Mouse (Mus musculus) CH12.LX (cell line): ENCODE data around the gene Dph7. TPM values are rescaled to one million over a fixed set of nuclear protein-coding genes. Genes with fewer than 3 reads are reported as not detected.

Source experiments
- DNase-seq: peaks from one replicate; pipeline ENCODE4 v3.0.0-alpha.2; 2013; ENCODE audit errors: extremely low read depth
- H3K27ac ChIP-seq: 2 replicates; pipeline ENCODE4 v1.5.1; 2012; ENCODE audit warnings: low read depth, mild to moderate bottlenecking, control low read depth, moderate library complexity; ENCODE audit not compliant: insufficient read depth
- H3K27me3 ChIP-seq: replicated peaks from 2 replicates; pipeline ENCODE3; 2012; ENCODE audit warnings: inconsistent platforms
- H3K36me3 ChIP-seq, 2 experiments: replicated peaks in 1 of 2; 2 replicates each; pipeline versions ENCODE3 to v1.6.1; 2012; ENCODE audit warnings: inconsistent platforms in 1 of 2, low read length in 1 of 2, mild to moderate bottlenecking in 1 of 2, mixed read lengths in 1 of 2, moderate library complexity in 1 of 2; ENCODE audit not compliant: control insufficient read depth in 1 of 2, insufficient read depth in 1 of 2
- H3K4me1 ChIP-seq, 2 experiments: 2 replicates each; pipeline ENCODE4 v1.6.1; 2012; ENCODE audit warnings: inconsistent platforms in 1 of 2, moderate library complexity in 1 of 2; ENCODE audit not compliant: insufficient read depth in 2 of 2, control insufficient read depth in 1 of 2
- H3K4me2 ChIP-seq: 2 replicates; pipeline ENCODE4 v1.6.1; 2012; ENCODE audit warnings: low read depth, mild to moderate bottlenecking, control low read depth; ENCODE audit not compliant: poor library complexity, insufficient read depth, severe bottlenecking
- H3K4me3 ChIP-seq, 3 experiments: fragments of 150-350 bp in 1 of 3; sonication (generic) in 1 of 3; replicated peaks in 1 of 3; 2 replicates each; pipeline versions ENCODE3 to v1.5.1; 2011 to 2012; ENCODE audit warnings: low read depth in 2 of 3, low read length in 2 of 3, mild to moderate bottlenecking in 2 of 3, moderate library complexity in 2 of 3, control low read depth in 1 of 3, improper control_type of control experiment in 1 of 3, inconsistent platforms in 1 of 3, mixed read lengths in 1 of 3; ENCODE audit not compliant: poor library complexity in 1 of 3
- H3K79me2 ChIP-seq: replicated peaks from 2 replicates; pipeline ENCODE4 v1.6.1; 2012; ENCODE audit warnings: mild to moderate bottlenecking, moderate library complexity; ENCODE audit not compliant: control insufficient read depth, poor library complexity, insufficient read depth, severe bottlenecking; ENCODE audit errors: extremely low read depth
- H3K9ac ChIP-seq: 2 replicates; pipeline ENCODE4 v1.6.1; 2012; ENCODE audit warnings: low read depth, mild to moderate bottlenecking, control low read depth, moderate library complexity; ENCODE audit not compliant: insufficient read depth
- H3K9me3 ChIP-seq: replicated peaks from 2 replicates; pipeline ENCODE3; 2012; ENCODE audit warnings: low read length, inconsistent platforms, mixed read lengths
- CHD1 ChIP-seq: IDR thresholded peaks from 2 replicates; pipeline ENCODE4 v1.6.1; 2012; ENCODE audit warnings: low read depth, low read length, improper control_type of control experiment, inconsistent platforms
- ELF1 ChIP-seq: IDR thresholded peaks from 2 replicates; pipeline ENCODE4 v1.6.1; 2014; ENCODE audit warnings: low read depth, mild to moderate bottlenecking, inconsistent platforms, low read length, improper control_type of control experiment
- EP300 ChIP-seq: IDR thresholded peaks from 2 replicates; pipeline ENCODE4 v1.6.1; 2011; ENCODE audit warnings: low read length, improper control_type of control experiment
- HCFC1 ChIP-seq: IDR thresholded peaks from 2 replicates; pipeline ENCODE4 v1.6.1; 2012; ENCODE audit warnings: low read depth, mild to moderate bottlenecking, inconsistent platforms, low read length, improper control_type of control experiment
- JUN ChIP-seq: IDR thresholded peaks from 2 replicates; pipeline ENCODE4 v1.6.1; 2011; ENCODE audit warnings: low read depth, mild to moderate bottlenecking, low read length, improper control_type of control experiment, moderate library complexity; ENCODE audit not compliant: insufficient read depth
- JUND ChIP-seq: conservative IDR thresholded peaks from 2 replicates; pipeline ENCODE4 v1.6.1; 2011; ENCODE audit warnings: low read depth, low read length, improper control_type of control experiment
- KAT2A ChIP-seq: IDR thresholded peaks from 2 replicates; pipeline ENCODE4 v1.6.1; 2012; ENCODE audit warnings: low read length, improper control_type of control experiment, inconsistent platforms; ENCODE audit not compliant: insufficient replicate concordance
- MAFK ChIP-seq: IDR thresholded peaks from 2 replicates; pipeline ENCODE4 v1.6.1; 2011; ENCODE audit warnings: low read length, improper control_type of control experiment; ENCODE audit not compliant: insufficient replicate concordance
- MAX ChIP-seq: IDR thresholded peaks from 2 replicates; pipeline ENCODE4 v1.6.1; 2011; ENCODE audit warnings: low read length, improper control_type of control experiment
- MEF2A ChIP-seq: IDR thresholded peaks from 2 replicates; pipeline ENCODE4 v1.6.1; 2014; ENCODE audit warnings: low read depth, mild to moderate bottlenecking, inconsistent platforms, low read length, improper control_type of control experiment, borderline replicate concordance
- MXI1 ChIP-seq: IDR thresholded peaks from 2 replicates; pipeline ENCODE4 v1.6.1; 2011; ENCODE audit warnings: mild to moderate bottlenecking, low read depth, low read length, improper control_type of control experiment
- NELFE ChIP-seq: IDR thresholded peaks from 2 replicates; pipeline ENCODE4 v1.6.1; 2011; ENCODE audit warnings: low read depth, low read length, improper control_type of control experiment
- NRF1 ChIP-seq: IDR thresholded peaks from 2 replicates; pipeline ENCODE4 v1.6.1; 2014; ENCODE audit warnings: low read depth, mild to moderate bottlenecking, inconsistent platforms, low read length, improper control_type of control experiment, moderate library complexity
- PAX5 ChIP-seq: IDR thresholded peaks from 2 replicates; pipeline ENCODE4 v1.6.1; 2012; ENCODE audit warnings: low read length, inconsistent platforms, mixed read lengths
- POLR2A ChIP-seq: IDR thresholded peaks from 2 replicates; pipeline ENCODE4 v1.6.1; 2011; ENCODE audit warnings: low read depth, mild to moderate bottlenecking, improper control_type of control experiment, low read length
- POLR2AphosphoS2 ChIP-seq: IDR thresholded peaks from 2 replicates; pipeline ENCODE4 v1.6.1; 2011; ENCODE audit warnings: low read depth, low read length, improper control_type of control experiment
- RAD21 ChIP-seq: IDR thresholded peaks from 2 replicates; pipeline ENCODE4 v1.6.1; 2011; ENCODE audit warnings: low read depth, mild to moderate bottlenecking, low read length, improper control_type of control experiment, moderate library complexity
- SIN3A ChIP-seq: IDR thresholded peaks from 2 replicates; pipeline ENCODE4 v1.6.1; 2012; ENCODE audit warnings: low read length, improper control_type of control experiment, inconsistent platforms
- TBP ChIP-seq: conservative IDR thresholded peaks from 2 replicates; pipeline ENCODE4 v1.6.1; 2011; ENCODE audit warnings: low read depth, low read length, improper control_type of control experiment
- TCF12 ChIP-seq: IDR thresholded peaks from 2 replicates; pipeline ENCODE4 v1.6.1; 2014; ENCODE audit warnings: low read depth, mild to moderate bottlenecking, inconsistent platforms, low read length, improper control_type of control experiment
- UBTF ChIP-seq: IDR thresholded peaks from 2 replicates; pipeline ENCODE4 v1.6.1; 2012; ENCODE audit warnings: low read depth, mild to moderate bottlenecking, inconsistent platforms, low read length, improper control_type of control experiment, moderate library complexity
- USF2 ChIP-seq: conservative IDR thresholded peaks from 2 replicates; pipeline ENCODE4 v1.6.1; 2011; ENCODE audit warnings: low read depth, low read length, improper control_type of control experiment
- ZKSCAN1 ChIP-seq: IDR thresholded peaks from 2 replicates; pipeline ENCODE4 v1.6.1; 2012; ENCODE audit warnings: low read depth, inconsistent platforms, low read length, improper control_type of control experiment, borderline replicate concordance
- ZNF384 ChIP-seq: IDR thresholded peaks from 2 replicates; pipeline ENCODE4 v1.6.1; 2012; ENCODE audit warnings: low read depth, low read length, improper control_type of control experiment, inconsistent platforms
- dilution Hi-C: fragments of 300-500 bp; cut with MboI; formaldehyde crosslinking; loops from 2 replicates; pipeline ENCODE4 v1.14.3; 2020; ENCODE audit warnings: low sequenced_read_pairs; ENCODE audit not compliant: extremely low pct_unique_long_range_greater_than_20kb, extremely low pct_ligation_motif_present
- in situ Hi-C: fragments of 300-500 bp; cut with MboI; formaldehyde crosslinking; loops from 3 replicates; pipeline ENCODE4 v1.14.3; 2019; ENCODE audit warnings: low sequenced_read_pairs, low pct_ligation_motif_present, low pct_unique_long_range_greater_than_20kb, mixed read lengths
- polyA plus RNA-seq: library from polyadenylated mRNA; unstranded; fragments of >175 nt; gene quantifications from 2 replicates; pipeline ENCODE4 v1.2.1, GENCODE M21; 2012; ENCODE audit warnings: low read depth; ENCODE audit not compliant: insufficient read length
- total RNA-seq, 2 experiments: library from RNA; depleted of rRNA; stranded (reverse); fragments of 300-350 nt in 1 of 2; fragments of >200 nt in 1 of 2; gene quantifications; 2 replicates each; pipeline ENCODE4 v1.2.3; 2012 to 2014

The Dph7 gene
- total and polyA plus RNA-seq, 3 experiments: 23.4 to 24.7 (median 24.6) TPM

DNA sequence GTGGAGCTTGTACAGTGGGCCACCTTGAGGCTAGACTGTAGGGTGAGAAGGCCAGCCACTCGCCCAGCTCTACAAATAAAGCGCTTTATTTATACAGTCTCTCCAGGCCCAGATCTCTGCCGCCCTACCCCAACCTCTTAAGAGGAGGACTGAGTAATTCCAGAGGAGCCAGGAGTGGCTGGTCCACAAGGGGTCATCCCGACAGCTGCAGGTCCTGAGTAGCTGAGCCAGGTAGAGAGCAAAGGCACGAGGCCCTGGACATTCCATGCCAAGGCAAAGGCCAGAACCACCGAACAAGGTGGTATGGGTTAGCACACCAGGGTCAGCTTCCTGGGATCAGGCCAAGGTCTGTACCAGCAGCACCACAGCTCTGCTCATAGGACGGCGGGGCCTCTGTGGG lies 36.9 kb upstream of the Dph7 start:
- no peak for DNase-seq
- TF ChIP-seq CHD1 (no peak), MEF2A (no peak)
- Histone ChIP-seq H3K36me3 (peaks cover 18 to 34% of the 10 kb centered on the region in 2 experiments), H3K4me3 (no peak overlapping the region), H3K9ac (no peak overlapping the region), H3K79me2 (no peaks in the 10 kb centered on the region), H3K4me1 (peaks cover 7 to 29% of the 10 kb centered on the region in 2 experiments), H3K9me3 (no peaks in the 10 kb centered on the region), H3K27me3 (no peaks in the 10 kb centered on the region), H3K27ac (no peak overlapping the region), H3K4me2 (no peak overlapping the region)
- dilution Hi-C loops: no loop called here
- in situ Hi-C loops: no loop called here

DNA sequence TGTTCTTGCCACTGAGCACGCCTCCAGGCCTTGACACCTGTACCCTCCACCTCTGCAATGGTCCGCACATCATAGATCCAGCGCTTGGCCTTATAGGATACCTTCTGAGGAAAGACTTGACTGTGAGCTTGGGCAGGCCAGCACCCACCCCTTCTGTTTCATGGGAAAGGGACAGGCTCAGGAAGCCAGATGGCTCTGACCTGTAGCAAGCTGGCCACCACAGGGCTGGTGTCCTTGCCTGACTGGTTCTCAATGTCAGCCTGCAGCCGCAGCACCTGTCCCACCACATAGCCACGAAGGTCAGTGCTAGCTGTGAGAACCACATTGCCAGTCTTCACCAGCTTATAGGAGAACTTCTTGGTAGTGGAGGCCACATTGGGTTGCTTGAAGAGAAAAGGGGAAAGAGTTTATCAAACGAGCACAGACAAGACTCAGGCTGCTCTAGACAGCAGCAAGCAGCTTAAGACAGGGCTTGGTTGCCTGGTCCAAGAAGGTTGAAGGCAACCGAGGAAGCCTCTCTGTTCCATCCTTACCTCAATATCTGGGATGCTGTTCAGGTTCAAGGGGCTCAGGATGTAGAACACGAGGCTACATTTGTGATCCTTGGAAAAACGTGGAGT lies 35.7 kb upstream of the Dph7 start:
- H3K9me3 ChIP-seq: no peaks in the 10 kb centered on the region
- no peak overlapping the region for H3K4me2 ChIP-seq
- no peak overlapping the region for H3K9ac ChIP-seq
- peaks cover 18 to 37% of the 10 kb centered on the region in 2 experiments for H3K36me3 ChIP-seq
- DNase-seq: no peak
- no peak for TF ChIP-seq EP300
- no peak for TF ChIP-seq ELF1
- TF ChIP-seq UBTF: no peak
- no peak for TF ChIP-seq NRF1
- no peak for TF ChIP-seq POLR2A
- no peak for TF ChIP-seq POLR2AphosphoS2
- peaks cover 7 to 27% of the 10 kb centered on the region in 2 experiments for H3K4me1 ChIP-seq
- no peaks in the 10 kb centered on the region for H3K27me3 ChIP-seq
- H3K27ac ChIP-seq: no peak overlapping the region
- H3K79me2 ChIP-seq: no peaks in the 10 kb centered on the region
- in situ Hi-C loops (no loop called here), dilution Hi-C loops (no loop called here)
- no peak overlapping the region for H3K4me3 ChIP-seq

DNA sequence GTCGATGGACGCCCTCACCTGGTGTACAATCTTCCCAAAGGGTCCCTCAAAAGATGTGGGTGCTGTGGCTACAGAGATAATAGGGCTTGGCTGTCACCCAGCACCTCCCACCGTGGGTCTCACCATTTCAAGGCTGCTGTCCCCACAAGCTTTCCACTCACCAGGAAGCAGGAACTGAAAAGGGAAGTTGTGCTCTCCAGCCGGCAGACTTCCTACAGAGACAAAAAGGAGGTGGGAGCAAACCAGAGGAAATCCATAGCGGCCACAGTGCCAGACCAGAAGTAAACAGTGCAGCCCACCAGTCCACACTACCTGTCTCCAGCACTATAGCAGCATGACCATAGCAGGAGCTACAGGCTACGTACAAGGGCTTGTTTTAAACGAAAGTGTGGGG lies 35.2 kb upstream of the Dph7 start:
- Histone ChIP-seq H3K4me2 (no peak overlapping the region), H3K4me1 (peaks cover 7 to 27% of the 10 kb centered on the region in 2 experiments), H3K27ac (no peak overlapping the region), H3K27me3 (no peaks in the 10 kb centered on the region), H3K79me2 (no peaks in the 10 kb centered on the region), H3K9ac (no peak overlapping the region), H3K4me3 (no peak overlapping the region), H3K9me3 (no peaks in the 10 kb centered on the region), H3K36me3 (peaks cover 18 to 37% of the 10 kb centered on the region in 2 experiments)
- TF ChIP-seq NELFE: no peak
- TF ChIP-seq PAX5: no peak
- no peak for TF ChIP-seq JUND
- TF ChIP-seq JUN: no peak
- no peak for TF ChIP-seq MXI1
- TF ChIP-seq RAD21: no peak
- TF ChIP-seq USF2: no peak
- TF ChIP-seq KAT2A: no peak
- TF ChIP-seq MAFK: no peak
- TF ChIP-seq ELF1: no peak
- TF ChIP-seq ZKSCAN1: no peak
- no peak for TF ChIP-seq TCF12
- TF ChIP-seq SIN3A: no peak
- no peak for TF ChIP-seq ZNF384
- no peak for TF ChIP-seq CHD1
- no peak for TF ChIP-seq HCFC1
- TF ChIP-seq MEF2A: no peak
- TF ChIP-seq TBP: no peak
- TF ChIP-seq MAX: no peak
- dilution Hi-C loops (no loop called here), in situ Hi-C loops (no loop called here)
- no peak for DNase-seq
